Mouse (Mus musculus) limb, embryonic 12.5 days (tissue): ENCODE data around the gene Scrn1. TPM values are rescaled to one million over a fixed set of nuclear protein-coding genes. Genes with fewer than 3 reads are reported as not detected.

Experiments used
- ATAC-seq: fragments of 200-750 bp; cut with Nextera tagmentation; 2 replicates; pipeline ENCODE4 v1.8.0; 2017; ENCODE audit warnings: low read depth, moderate TSS enrichment; ENCODE audit not compliant: insufficient number of reproducible peaks, insufficient read depth, low FRiP score, low TSS enrichment
- H3K27ac ChIP-seq: fragments of 300-500 bp; sonication (generic); 2 replicates; pipeline ENCODE4 v1.5.1; 2016; ENCODE audit warnings: mild to moderate bottlenecking, moderate library complexity
- H3K27me3 ChIP-seq: fragments of 300-500 bp; sonication (generic); 2 replicates; pipeline ENCODE4 v1.6.1; 2016; ENCODE audit warnings: mild to moderate bottlenecking, moderate library complexity
- H3K36me3 ChIP-seq: fragments of 300-500 bp; sonication (generic); 2 replicates; pipeline ENCODE4 v1.6.1; 2016; ENCODE audit warnings: mild to moderate bottlenecking, moderate library complexity
- H3K4me1 ChIP-seq: fragments of 300-500 bp; sonication (generic); replicated peaks from 2 replicates; pipeline ENCODE4 v1.6.1; 2016
- H3K4me2 ChIP-seq: fragments of 300-500 bp; sonication (generic); 2 replicates; pipeline ENCODE4 v1.6.1; 2016; ENCODE audit warnings: mild to moderate bottlenecking, moderate library complexity
- H3K4me3 ChIP-seq: fragments of 300-500 bp; sonication (generic); replicated peaks from 2 replicates; pipeline ENCODE4 v1.5.1; 2016; ENCODE audit warnings: mild to moderate bottlenecking
- H3K9ac ChIP-seq: fragments of 300-500 bp; sonication (generic); replicated peaks from 2 replicates; pipeline ENCODE4 v1.6.1; 2016; ENCODE audit warnings: mild to moderate bottlenecking, moderate library complexity
- H3K9me3 ChIP-seq: fragments of 300-500 bp; sonication (generic); 2 replicates; pipeline ENCODE4 v1.6.1; 2016; ENCODE audit warnings: mild to moderate bottlenecking, moderate library complexity
- WGBS: fragments of 180-500 bp; shearing (Covaris S2); methylation state at CpG from one replicate; pipeline ENCODE4 v1.1.7; 2016; 5-methylcytosine and 5-hydroxymethylcytosine counted together
- polyA plus RNA-seq: library from polyadenylated mRNA; unstranded; fragments of >200 nt; fragmentation: Nextera tagmentation; extraction: Ambion mirVana; gene quantifications from 2 replicates; pipeline ENCODE4 v1.2.1, GENCODE M21; 2016

The Scrn1 gene
- polyA plus RNA-seq, 1 experiment from 2014 or later = 15.0 TPM

DNA sequence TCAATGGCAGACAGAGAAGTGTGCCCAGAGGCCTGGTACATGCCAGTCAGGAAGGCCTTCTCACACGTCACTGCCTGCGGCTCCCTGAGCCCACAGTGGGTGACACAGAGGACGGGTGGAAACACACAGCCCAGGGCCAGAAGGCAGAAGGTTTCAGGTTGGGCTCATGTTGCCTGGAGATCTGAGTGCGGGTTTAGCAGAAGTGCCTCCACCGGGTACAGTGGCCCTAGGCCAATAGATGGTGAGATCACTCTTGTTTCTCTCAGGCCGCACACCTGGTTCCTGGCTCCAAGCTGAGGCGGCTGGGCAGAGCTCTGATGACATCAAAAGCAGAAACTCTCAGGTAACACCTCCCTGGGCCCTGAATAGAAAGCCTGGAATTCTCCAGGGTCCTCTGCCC, 70.1 kb downstream of the Scrn1 start:
- Histone ChIP-seq H3K27ac (no peak overlapping the region), H3K4me1 (peaks cover 7% of the 10 kb centered on the region; the same call in 1 of the 2 replicates), H3K9me3 (no peaks in the 10 kb centered on the region), H3K9ac (no peak overlapping the region), H3K36me3 (no peaks in the 10 kb centered on the region), H3K27me3 (no peaks in the 10 kb centered on the region), H3K4me3 (no peak overlapping the region), H3K4me2 (no peak overlapping the region)
- WGBS = 80% methylated on average over 7 of the region's 7 CpGs
- peak; percentile 42; the same call in 1 of the 2 replicates for ATAC-seq

DNA sequence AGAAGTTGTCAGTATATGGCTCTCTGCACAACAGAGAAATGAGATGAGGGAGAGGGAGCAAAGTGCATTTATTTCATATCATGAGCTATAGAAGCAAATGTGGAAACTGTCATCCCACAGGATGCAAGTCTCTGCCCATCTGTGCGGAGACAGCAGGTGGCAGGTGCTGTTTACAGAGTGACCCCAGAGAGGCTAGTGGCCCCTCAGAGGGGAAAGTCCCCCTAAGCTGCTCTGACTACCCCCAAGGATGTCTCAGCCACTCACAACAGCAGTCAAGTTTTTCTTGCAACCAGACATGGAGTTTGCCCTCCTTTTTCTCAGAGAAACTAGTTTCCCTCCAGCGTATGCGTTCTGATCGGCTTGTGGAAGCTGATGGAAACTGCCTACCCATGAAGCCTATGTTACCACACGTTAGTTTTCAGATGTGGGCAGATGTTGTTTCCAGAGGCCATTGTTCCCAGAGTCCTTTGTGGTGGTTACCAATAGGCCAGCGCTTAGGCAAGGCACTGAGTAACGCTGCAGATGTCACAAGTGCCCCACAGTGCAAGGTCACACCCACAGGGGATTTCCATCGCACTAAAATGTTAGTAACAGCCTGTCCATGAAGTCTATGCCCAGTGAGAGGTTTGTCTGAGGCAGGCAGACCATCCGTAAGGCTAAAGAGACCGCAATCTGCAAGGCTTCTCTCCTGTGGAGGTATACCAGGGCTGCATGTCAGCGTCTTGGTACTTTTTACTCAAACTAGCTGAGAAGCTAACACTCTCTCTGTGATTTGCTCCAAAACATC, 71.5 kb downstream of the Scrn1 start:
- no peaks in the 10 kb centered on the region for H3K9me3 ChIP-seq
- no peaks in the 10 kb centered on the region for H3K27me3 ChIP-seq
- H3K4me1 ChIP-seq = peaks cover 7% of the 10 kb centered on the region; the same call in 1 of the 2 replicates
- H3K4me2 ChIP-seq = no peak overlapping the region
- no peak overlapping the region for H3K4me3 ChIP-seq
- H3K36me3 ChIP-seq = no peaks in the 10 kb centered on the region
- WGBS = 76% methylated on average over 11 of the region's 11 CpGs
- H3K27ac ChIP-seq = no peak overlapping the region
- ATAC-seq = no peak
- no peak overlapping the region for H3K9ac ChIP-seq

DNA sequence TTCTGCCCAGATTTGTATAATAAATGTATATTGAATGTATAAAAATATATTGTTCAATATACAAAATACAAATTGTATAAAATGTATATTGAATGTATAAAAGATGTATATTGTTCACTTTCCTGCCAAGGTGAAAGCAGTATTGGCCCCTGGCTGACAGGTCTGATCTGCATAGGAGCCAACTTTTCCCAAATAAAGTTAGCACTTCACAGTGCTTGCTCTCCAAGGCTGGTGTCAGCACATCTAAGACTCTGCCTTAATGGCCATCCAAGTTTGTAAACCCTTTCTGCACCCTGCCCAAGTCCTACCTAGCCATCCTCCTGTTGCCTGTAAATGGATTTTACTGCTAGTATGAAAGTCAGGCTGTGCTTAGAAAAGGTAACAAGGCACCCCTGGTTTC, 72.2 kb downstream of the Scrn1 start:
- Histone ChIP-seq H3K27ac (no peak overlapping the region), H3K9ac (no peak overlapping the region), H3K4me2 (no peak overlapping the region), H3K36me3 (no peaks in the 10 kb centered on the region), H3K4me1 (peaks cover 7% of the 10 kb centered on the region; the same call in 1 of the 2 replicates), H3K9me3 (no peaks in the 10 kb centered on the region), H3K4me3 (no peak overlapping the region), H3K27me3 (no peaks in the 10 kb centered on the region)
- no peak for ATAC-seq

DNA sequence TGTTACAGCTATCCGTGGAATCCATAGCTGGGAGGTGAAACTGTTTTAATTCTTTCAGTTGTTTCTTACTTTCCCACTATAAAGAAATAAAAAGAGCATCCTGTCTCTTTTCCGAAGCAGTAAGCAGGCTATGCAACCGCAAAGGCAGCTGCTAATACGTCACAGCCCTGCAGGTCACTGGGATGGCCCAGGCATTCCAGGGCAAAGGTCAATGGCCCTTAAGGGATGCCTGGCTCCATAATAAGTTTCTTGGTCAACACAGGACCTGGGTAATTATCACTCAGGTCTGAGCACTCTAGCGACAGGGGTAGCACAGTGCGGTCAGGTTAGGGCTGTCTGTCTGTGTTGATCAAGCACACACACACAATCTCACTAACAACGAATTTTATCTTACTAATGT, 75.2 kb downstream of the Scrn1 start:
- H3K9ac ChIP-seq = no peak overlapping the region
- no peak overlapping the region for H3K4me2 ChIP-seq
- H3K4me3 ChIP-seq = no peak overlapping the region
- H3K27ac ChIP-seq = no peak overlapping the region
- no peak for ATAC-seq
- no peaks in the 10 kb centered on the region for H3K9me3 ChIP-seq
- no peaks in the 10 kb centered on the region for H3K36me3 ChIP-seq
- WGBS = 27% methylated on average over 7 of the region's 7 CpGs
- peaks cover 26% of the 10 kb centered on the region for H3K27me3 ChIP-seq
- H3K4me1 ChIP-seq = peaks cover 7% of the 10 kb centered on the region; the same call in 1 of the 2 replicates

- H3K4me3 ChIP-seq = peak overlapping the region; percentile 39
- 0 out of 2 replicates have a peak overlapping the region, but pooled peaks have one; percentile 51 for H3K9ac ChIP-seq
- H3K4me2 ChIP-seq = peak overlapping the region; percentile 80
- WGBS = 19% methylated on average over 6 of the region's 6 CpGs
- H3K9me3 ChIP-seq = no peaks in the 10 kb centered on the region
- no peak for ATAC-seq
- peaks cover 13% of the 10 kb centered on the region; the same call in 1 of the 2 replicates for H3K4me1 ChIP-seq
- peaks cover 52% of the 10 kb centered on the region for H3K27me3 ChIP-seq
- no peaks in the 10 kb centered on the region for H3K36me3 ChIP-seq
- no peak overlapping the region for H3K27ac ChIP-seq
Observed at GRCm38 (mm10) chr6:54485973-54486569, 80.2 kb downstream of the Scrn1 start.

- peak overlapping the region; percentile 51 for H3K9ac ChIP-seq
- peaks cover 52% of the 10 kb centered on the region for H3K27me3 ChIP-seq
- H3K4me2 ChIP-seq = peak overlapping the region; percentile 80
- H3K9me3 ChIP-seq = no peaks in the 10 kb centered on the region
- peak; percentile 53 for ATAC-seq
- no peaks in the 10 kb centered on the region for H3K36me3 ChIP-seq
- peak overlapping the region; percentile 39 for H3K4me3 ChIP-seq
- peaks cover 13% of the 10 kb centered on the region; the same call in 1 of the 2 replicates for H3K4me1 ChIP-seq
- H3K27ac ChIP-seq = no peak overlapping the region
- 3% methylated on average over 23 of the region's 25 CpGs for WGBS
Observed at GRCm38 (mm10) chr6:54485435-54485901, 80.8 kb downstream of the Scrn1 start.

- peak; percentile 56; the same call in 1 of the 2 replicates for ATAC-seq
- peak overlapping the region; percentile 51 for H3K9ac ChIP-seq
- H3K4me1 ChIP-seq = peaks cover 13% of the 10 kb centered on the region; the same call in 1 of the 2 replicates
- WGBS = 11% methylated on average over 12 of the region's 12 CpGs
- peak overlapping the region; percentile 80 for H3K4me2 ChIP-seq
- peak overlapping the region; percentile 39 for H3K4me3 ChIP-seq
- no peaks in the 10 kb centered on the region for H3K9me3 ChIP-seq
- H3K27me3 ChIP-seq = peaks cover 52% of the 10 kb centered on the region
- no peaks in the 10 kb centered on the region for H3K36me3 ChIP-seq
- H3K27ac ChIP-seq = no peak overlapping the region
Observed at GRCm38 (mm10) chr6:54485000-54485399, 81.3 kb downstream of the Scrn1 start.

GRCm38 (mm10) chr6:54481390-54482112, 84.7 kb downstream of the Scrn1 start:
- Histone ChIP-seq H3K27me3 (peaks cover 31% of the 10 kb centered on the region), H3K27ac (no peak overlapping the region), H3K9me3 (no peaks in the 10 kb centered on the region), H3K4me1 (peaks cover 18% of the 10 kb centered on the region), H3K9ac (no peak overlapping the region), H3K4me3 (no peak overlapping the region), H3K4me2 (no peak overlapping the region), H3K36me3 (no peaks in the 10 kb centered on the region)
- 84% methylated on average over 15 of the region's 15 CpGs for WGBS
- no peak for ATAC-seq

DNA sequence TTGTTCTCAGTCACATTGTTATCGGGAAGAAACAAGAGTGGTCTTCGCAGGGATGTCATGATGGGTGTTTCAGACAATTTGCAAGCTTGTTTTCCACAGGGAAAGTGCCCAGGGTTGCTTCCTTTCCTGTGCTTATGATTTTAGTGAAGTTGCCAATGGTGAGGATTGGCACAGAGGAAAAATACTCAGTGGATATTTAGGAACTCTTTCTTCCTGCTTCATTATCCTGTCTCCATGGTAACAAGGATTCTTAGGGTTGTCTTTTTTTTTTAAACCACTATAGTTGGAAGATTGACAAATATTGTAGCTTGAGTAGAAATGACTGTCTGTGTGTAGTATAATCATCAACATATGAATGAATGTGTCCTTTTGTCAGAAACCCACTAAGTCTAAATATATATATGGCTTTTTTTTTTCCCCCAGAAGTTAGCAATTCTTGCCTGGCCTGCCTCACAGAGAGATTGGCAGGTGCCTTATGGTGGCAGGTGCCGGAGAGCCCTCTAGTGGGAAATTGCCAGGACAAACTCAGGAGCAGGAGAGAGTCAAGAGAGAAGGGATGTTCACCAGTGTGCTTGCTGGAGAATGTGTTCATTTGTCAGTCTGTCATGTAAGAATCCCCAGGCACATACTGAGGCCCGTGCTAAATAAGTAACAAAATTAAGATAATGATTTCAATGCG, 87.5 kb downstream of the Scrn1 start:
- H3K4me3 ChIP-seq = no peak overlapping the region
- H3K9ac ChIP-seq = no peak overlapping the region
- 74% methylated on average over 5 of the region's 5 CpGs for WGBS
- ATAC-seq = no peak
- no peaks in the 10 kb centered on the region for H3K36me3 ChIP-seq
- H3K27ac ChIP-seq = no peak overlapping the region
- peaks cover 7% of the 10 kb centered on the region; the same call in 1 of the 2 replicates for H3K27me3 ChIP-seq
- no peaks in the 10 kb centered on the region for H3K9me3 ChIP-seq
- H3K4me2 ChIP-seq = no peak overlapping the region
- H3K4me1 ChIP-seq = peaks cover 16% of the 10 kb centered on the region

DNA sequence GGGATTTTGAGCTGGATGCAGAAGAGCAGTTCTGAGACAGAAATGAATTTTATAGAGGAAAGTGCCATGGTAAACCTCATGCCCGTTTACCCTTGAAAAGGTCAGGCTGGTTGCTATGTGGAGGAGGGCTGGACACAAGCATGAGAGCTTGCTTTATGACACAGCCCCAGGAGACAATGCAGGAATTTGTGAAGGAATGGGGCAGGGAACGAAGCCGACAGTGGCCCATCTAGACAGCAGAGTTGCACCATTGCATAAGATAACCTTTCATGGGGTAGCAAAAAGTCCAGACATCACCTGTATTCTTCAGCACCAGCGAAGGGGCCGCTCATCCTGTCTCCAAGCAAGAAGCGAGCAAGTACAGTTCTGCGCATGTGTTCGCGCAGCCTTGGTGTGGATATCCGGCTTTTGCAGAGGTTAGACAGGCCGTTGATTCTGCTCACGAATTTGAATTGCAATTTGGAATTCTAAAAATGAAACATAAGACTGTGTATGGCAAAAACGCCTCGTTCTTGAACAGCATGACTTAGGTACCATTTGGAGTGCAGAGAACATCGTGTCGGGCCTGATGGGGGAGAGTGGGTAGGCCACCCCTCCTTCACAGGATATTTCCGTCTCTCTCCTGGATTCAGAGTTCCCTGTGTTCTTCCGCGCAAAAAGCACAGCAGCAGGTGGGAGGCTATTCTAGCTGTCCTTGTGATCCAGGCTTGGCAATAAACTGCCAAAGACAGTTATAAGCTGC, 90.2 kb downstream of the Scrn1 start:
- ATAC-seq = no peak

More for the DNA sequence above, 90.2 kb downstream of the Scrn1 start:
- Histone ChIP-seq H3K36me3 (no peaks in the 10 kb centered on the region), H3K4me3 (no peak overlapping the region), H3K27me3 (no peaks in the 10 kb centered on the region), H3K27ac (no peak overlapping the region), H3K9ac (no peak overlapping the region; the same call in 1 of the 2 replicates), H3K4me1 (peaks cover 16% of the 10 kb centered on the region), H3K4me2 (no peak overlapping the region), H3K9me3 (no peaks in the 10 kb centered on the region)
- WGBS = 79% methylated on average over 19 of the region's 19 CpGs
